Mouse (Mus musculus) CH12.LX (cell line): Measurements from ENCODE around the gene Myog.
A peak's percentile ranks its signal among the peaks of the same experiment; 100 is the strongest.

Experiments used
- CTCF ChIP-seq, 2 experiments: IDR thresholded peaks in 1 of 2; conservative IDR thresholded peaks in 1 of 2; 2 replicates each; pipeline ENCODE4 v1.5.1; 2011 to 2012; ENCODE audit warnings: low read depth in 2 of 2, low read length in 2 of 2, improper control_type of control experiment in 1 of 2, inconsistent platforms in 1 of 2, mild to moderate bottlenecking in 1 of 2, moderate library complexity in 1 of 2
- EP300 ChIP-seq: IDR thresholded peaks from 2 replicates; pipeline ENCODE4 v1.6.1; 2011; ENCODE audit warnings: low read length, improper control_type of control experiment
- MAFK ChIP-seq: IDR thresholded peaks from 2 replicates; pipeline ENCODE4 v1.6.1; 2011; ENCODE audit warnings: low read length, improper control_type of control experiment; ENCODE audit not compliant: insufficient replicate concordance
- POLR2AphosphoS2 ChIP-seq: IDR thresholded peaks from 2 replicates; pipeline ENCODE4 v1.6.1; 2011; ENCODE audit warnings: low read depth, low read length, improper control_type of control experiment
- RAD21 ChIP-seq: IDR thresholded peaks from 2 replicates; pipeline ENCODE4 v1.6.1; 2011; ENCODE audit warnings: low read depth, mild to moderate bottlenecking, low read length, improper control_type of control experiment, moderate library complexity

GRCm38 (mm10) chr1:134332770-134333271 is 43.0 kb downstream of the Myog start, which contains the start of gene Ppfia4:
- TF ChIP-seq CTCF (conservative IDR thresholded peaks at IDR 0.05 in 1 of 2, IDR thresholded peaks at IDR 0.05 in 1 of 2; ENCODE audit: low read depth in 2 of 2, low read length in 2 of 2) (no peak), EP300 (peak; percentile 51; the same call in 1 of the 2 replicates), RAD21 (no peak), MAFK (no peak), POLR2AphosphoS2 (no peak)
